Mouse (Mus musculus) left cerebral cortex, adult 18-20 months (tissue): ENCODE measurements around the gene Gm10570. TPM values are rescaled to one million over a fixed set of nuclear protein-coding genes. Genes with fewer than 3 reads are reported as not detected.

Experiments
- DNase-seq, 2 experiments: peaks; one replicate each; pipeline ENCODE4 v3.0.0; 2021 to 2022; ENCODE audit warnings: low spot score in 2 of 2, mixed read lengths in 1 of 2
- total RNA-seq, 2 experiments: library from RNA; stranded (reverse); gene quantifications; 2 replicates each; pipeline ENCODE4 v1.2.3; 2021

The Gm10570 gene
- total RNA-seq, 2 experiments from 2014 or later = 0.75 TPM; not detected in 1

- peak; percentile 67 to 82 for DNase-seq
Observed at GRCm38 (mm10) chr4:130273698-130274345, 34.7 kb downstream of the Gm10570 start.

- DNase-seq = peak; percentile 50 to 59
Observed at GRCm38 (mm10) chr4:130270611-130271347, 37.7 kb downstream of the Gm10570 start.

DNA sequence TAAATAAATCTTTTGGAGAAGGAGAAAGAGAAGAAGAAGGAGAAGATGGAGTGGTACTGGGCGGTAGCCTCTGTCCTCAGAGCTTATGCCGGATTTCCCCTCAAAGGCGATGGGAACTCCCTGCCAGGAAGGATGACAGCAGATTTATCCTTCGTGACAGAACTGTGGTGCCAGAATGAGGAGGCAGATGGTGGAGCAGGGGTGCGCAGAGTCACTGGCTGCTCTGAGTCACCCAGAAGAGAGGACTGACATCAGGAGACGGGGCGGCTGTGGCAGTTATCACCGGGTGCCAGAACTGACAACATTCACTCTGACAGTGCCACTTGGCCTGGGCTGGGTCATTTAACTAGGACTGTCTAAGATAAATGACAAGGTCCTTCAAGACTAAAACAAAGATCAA, 38.4 kb downstream of the Gm10570 start:
- DNase-seq = peak; percentile 81 to 87

DNA sequence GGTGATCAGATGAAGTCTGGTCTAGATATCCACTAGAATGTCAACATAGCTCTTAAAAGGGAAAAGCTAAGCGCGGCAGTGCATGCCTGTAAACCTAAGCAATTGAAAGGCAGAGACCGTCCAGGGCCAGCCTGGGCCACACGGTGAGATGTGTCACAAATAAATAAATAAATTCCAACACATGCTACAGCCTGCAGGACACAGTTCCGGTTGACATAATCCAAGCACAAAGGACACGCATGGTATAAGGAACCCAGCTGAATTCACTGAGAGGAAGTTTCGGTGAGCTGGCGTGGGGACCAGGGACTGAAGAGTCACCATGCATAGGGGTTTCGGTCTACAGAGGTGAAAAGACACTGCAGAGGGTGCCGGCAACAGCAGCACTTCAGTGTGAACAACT, 39.7 kb downstream of the Gm10570 start:
- DNase-seq = no peak

DNA sequence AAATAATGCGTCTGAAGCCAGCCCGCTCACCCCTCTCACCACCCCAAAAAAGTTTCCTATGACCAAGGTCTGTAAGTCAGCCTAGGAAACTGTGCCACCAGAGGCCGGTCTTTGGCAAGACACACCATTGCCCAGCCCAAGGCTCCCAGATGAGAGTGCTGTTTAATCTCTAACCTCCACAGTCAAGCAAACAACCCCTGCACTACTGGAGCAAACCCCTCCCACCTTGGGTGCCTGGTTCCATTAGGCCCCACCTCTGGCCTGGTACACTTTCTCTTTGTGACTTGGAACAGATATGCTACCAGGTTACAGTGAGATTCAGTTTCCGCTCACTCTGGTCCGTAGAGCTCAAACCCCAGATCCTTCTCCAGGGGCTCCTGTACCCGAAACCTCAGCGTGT, 41.4 kb downstream of the Gm10570 start:
- DNase-seq = no peak

- no peak for DNase-seq
Observed at GRCm38 (mm10) chr4:130266601-130267000, 41.9 kb downstream of the Gm10570 start.

DNA sequence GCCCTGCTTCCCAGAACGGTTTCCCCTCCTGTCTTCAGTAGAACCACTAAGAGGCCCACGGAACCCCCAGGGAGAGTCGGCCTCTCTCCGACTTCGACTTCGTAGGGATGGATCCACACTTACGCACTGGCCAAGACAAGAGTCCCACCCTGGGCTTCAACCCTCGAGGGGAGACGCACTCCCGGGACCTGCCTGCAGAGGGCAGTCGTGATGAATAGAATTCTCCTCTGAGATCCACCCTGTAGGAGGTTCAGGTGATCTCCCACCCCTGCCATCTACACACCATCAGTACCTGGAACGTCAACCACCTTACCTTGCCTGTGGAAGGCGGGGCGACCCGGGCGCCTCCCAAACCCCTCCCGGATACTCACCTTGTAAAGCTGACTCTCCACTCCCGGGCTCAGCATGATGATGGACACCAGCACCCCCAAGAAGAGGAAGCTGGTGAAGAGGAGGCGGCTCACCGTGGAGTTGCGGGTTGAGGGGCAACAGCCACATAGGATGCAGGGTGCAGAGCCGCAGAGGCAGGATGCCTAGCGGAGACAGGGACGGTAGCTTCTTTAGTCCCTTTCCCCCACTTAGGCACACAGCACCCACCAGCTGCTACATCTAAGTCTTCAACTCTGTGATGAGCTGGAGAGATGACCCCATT, 43.6 kb downstream of the Gm10570 start:
- DNase-seq = peak; percentile 69 to 73

DNA sequence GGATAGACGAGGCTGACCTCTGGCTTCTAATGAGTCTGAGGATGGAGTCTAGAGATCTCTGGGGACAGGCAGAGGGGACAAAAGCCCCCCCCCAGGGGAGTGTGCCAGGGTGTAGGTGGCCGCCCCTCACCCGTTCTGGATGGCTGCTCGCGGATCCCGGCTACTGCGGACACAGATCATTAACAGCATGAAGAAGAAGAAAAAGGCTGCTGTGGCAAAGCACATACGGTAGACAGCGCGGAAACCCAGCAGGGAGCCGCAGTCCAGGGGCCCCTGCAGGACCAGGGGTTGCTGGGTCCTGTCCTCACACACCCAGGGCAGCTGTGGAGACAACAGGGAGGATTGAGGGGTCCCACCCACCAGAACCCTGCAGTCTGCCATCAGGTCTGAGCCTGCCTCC, 44.3 kb downstream of the Gm10570 start:
- DNase-seq = no peak

DNA sequence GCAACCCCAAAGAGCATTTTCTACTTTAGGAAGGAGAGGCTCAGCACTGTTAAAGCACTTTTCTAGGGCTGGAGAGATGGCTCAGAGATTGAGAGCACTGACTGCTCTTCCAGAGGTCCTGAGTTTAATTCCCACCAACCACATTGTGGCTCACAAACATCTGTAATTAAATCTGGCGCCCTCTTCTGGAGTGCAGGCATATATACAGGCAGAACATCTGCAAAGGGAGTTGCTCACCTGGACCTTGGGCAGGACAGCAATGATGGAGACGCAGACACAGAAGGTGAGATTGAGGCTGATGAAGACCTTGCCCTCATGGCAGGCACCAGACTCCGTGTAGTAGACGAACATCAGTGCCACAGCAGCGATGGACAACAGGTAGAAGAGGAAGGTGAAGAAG, 48.1 kb downstream of the Gm10570 start:
- DNase-seq = no peak

Other genes with a start within 250 kb of the Gm10570 start
- 10 to 100 TPM; 79.7 to 82.3 TPM for gene Pef1, start 206.1 kb downstream of the Gm10570 start, total RNA-seq
- 1 to 10 TPM; 1.6 to 2.4 TPM for gene Hcrtr1, start 169.3 kb downstream of the Gm10570 start, total RNA-seq
- 10 to 100 TPM; 10.5 to 19.5 TPM for gene Tinagl1, start 133.6 kb downstream of the Gm10570 start, total RNA-seq
- gene Gm853, start 86.3 kb downstream of the Gm10570 start, total RNA-seq = not detected
- gene Serinc2, start 29.5 kb downstream of the Gm10570 start, total RNA-seq = 10 to 100 TPM; 11.5 to 12.8 TPM
- gene Fabp3, start 79 bp downstream of the Gm10570 start, total RNA-seq = 100 to 1,000 TPM; 135 to 150 TPM
- gene Zcchc17, start 51.3 kb upstream of the Gm10570 start, total RNA-seq = 10 to 100 TPM; 59.3 to 70.6 TPM
- 10 to 100 TPM; 21.9 to 24.3 TPM for gene Snrnp40, start 51.5 kb upstream of the Gm10570 start, total RNA-seq